Mouse (Mus musculus) lung, adult 2 months (tissue): ENCODE data around the gene Paqr9. TPM values are rescaled to one million over a fixed set of nuclear protein-coding genes. Genes with fewer than 3 reads are reported as not detected.
A peak's percentile ranks its signal among the peaks of the same experiment; 100 is the strongest.

Experiments
- DNase-seq: peaks from one replicate; pipeline ENCODE4 v3.0.0; 2022
- H3K4me1 ChIP-seq: fragments of 200-500 bp; 2 replicates; pipeline ENCODE4 v1.6.1; 2011; ENCODE audit warnings: low read length; ENCODE audit not compliant: control insufficient read depth, insufficient read depth
- H3K4me3 ChIP-seq: fragments of 200-500 bp; replicated peaks from 2 replicates; pipeline ENCODE3; 2011; ENCODE audit warnings: low read depth, mild to moderate bottlenecking, control low read depth, low read length; ENCODE audit errors: extremely low read depth
- CTCF ChIP-seq: fragments of 200-500 bp; IDR thresholded peaks from 2 replicates; pipeline ENCODE4 v1.5.1; 2011; ENCODE audit warnings: mild to moderate bottlenecking, low read length, control low read depth; ENCODE audit not compliant: insufficient read depth
- POLR2A ChIP-seq: fragments of 200-500 bp; IDR thresholded peaks from 2 replicates; pipeline ENCODE4 v1.6.1; 2011; ENCODE audit warnings: low read depth, mild to moderate bottlenecking, control low read depth, low read length, borderline replicate concordance; ENCODE audit errors: extremely low read depth
- WGBS: fragments of 180-500 bp; shearing (Covaris S2); methylation state at CpG from one replicate; pipeline ENCODE4 v1.1.7; 2018; 5-methylcytosine and 5-hydroxymethylcytosine counted together
- polyA plus RNA-seq: library from polyadenylated mRNA; depleted of rRNA; stranded (reverse); fragments of >200 nt; gene quantifications from 2 replicates; pipeline ENCODE4 v1.2.3, GENCODE M21; 2012

Paqr9 gene
- polyA plus RNA-seq, 1 experiment: 2.0 TPM

DNA sequence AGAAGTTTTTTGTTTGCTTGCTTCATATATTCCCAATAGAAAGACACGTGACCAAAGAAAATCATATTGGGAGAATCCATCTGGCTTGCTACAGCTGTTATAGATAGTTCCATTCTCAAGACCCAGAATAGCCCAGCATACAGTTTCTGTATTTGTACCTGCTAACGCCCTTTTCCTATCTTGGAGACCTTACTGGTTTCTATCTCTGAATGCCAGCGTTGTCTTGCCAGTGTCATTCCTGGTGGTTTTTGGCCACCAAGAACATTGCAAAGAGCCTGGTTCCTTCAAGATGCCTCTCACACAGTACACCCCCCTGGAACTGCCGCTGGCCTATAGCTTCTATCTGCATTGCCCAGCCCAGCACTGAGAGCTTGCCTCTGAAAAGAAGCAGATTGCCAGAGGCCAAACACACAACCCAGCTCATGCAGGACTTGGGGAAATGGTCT is 3.4 kb upstream of the Paqr9 start:
- no peak for DNase-seq
- Histone ChIP-seq H3K4me1 (no peaks in the 10 kb centered on the region), H3K4me3 (no peak overlapping the region)
- TF ChIP-seq POLR2A: no peak
- TF ChIP-seq CTCF: no peak
- WGBS: 88% methylated on average over 4 of the region's 4 CpGs

DNA sequence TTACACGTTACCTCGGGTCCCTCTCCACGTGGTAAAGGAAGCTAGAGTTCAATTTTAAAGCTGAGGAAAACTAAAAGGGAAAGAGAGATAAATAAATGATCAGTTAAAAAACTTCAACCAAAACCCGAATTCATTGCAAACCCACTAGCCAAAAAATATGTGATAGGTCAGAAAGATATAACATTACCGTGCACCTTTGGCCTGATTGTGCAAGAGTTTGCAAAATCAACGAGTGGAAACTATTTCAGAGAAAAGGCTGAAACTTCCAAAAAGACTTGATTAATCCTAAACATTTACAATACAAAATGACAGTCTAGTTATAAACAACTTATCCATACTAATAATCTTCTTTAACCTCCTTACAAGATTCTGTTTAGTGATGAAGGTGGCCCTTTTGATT is 1.7 kb upstream of the Paqr9 start:
- WGBS: 45% methylated on average over 6 of the region's 6 CpGs
- TF ChIP-seq POLR2A (no peak), CTCF (no peak)
- no peak overlapping the region for H3K4me3 ChIP-seq
- no peaks in the 10 kb centered on the region for H3K4me1 ChIP-seq
- DNase-seq: no peak

DNA sequence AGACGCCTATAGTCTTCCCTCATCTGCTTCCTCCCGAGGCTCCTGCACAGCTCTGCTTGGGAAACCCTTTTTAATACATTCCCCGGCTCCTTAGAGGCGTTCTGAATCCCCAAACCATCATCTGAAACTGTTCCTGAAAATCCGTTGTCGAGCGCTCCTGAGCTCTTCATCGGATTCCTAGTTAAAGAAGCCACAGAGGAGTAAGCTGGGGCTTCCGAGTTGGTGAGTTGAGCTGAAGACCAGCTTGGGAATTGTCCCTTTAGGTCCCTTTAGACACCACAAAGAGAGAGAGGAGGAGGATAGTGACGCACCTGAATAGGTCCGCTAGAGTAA is 765 bp upstream of the Paqr9 start:
- no peak overlapping the region for H3K4me3 ChIP-seq
- 13% methylated on average over 11 of the region's 11 CpGs for WGBS
- no peaks in the 10 kb centered on the region for H3K4me1 ChIP-seq
- TF ChIP-seq CTCF: no peak
- no peak for TF ChIP-seq POLR2A
- no peak for DNase-seq

DNA sequence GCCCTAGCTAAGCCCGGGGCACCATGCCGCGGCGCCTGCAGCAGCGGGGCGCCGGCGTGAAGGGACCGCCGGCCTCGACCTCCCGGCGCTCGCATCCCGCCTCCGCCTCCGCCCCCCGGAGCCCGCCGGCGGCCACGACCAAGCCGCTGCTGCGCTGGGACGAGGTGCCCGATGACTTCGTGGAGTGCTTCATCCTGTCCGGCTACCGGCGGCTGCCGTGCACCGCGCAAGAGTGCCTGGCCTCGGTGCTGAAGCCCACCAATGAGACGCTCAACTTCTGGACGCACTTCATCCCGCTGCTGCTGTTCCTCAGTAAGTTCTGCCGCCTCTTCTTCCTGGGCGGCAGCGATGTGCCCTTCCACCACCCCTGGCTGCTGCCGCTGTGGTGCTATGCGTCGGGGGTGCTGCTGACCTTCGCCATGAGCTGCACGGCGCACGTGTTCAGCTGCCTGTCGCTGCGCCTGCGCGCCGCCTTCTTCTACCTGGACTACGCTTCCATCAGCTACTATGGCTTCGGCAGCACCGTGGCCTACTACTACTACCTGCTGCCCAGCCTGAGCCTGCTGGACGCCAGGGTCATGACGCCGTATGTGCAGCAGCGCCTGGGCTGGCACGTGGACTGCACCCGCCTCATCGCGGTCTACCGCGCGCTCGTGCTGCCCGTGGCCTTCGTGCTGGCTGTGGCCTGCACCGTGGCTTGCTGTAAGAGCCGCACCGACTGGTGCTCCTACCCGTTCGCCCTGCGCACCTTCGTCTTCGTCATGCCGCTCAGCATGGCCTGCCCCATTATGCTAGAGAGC is 679 bp downstream of the Paqr9 start:
- WGBS: 12% methylated on average over 78 of the region's 78 CpGs
- peak; percentile 4 for DNase-seq
- no peak for TF ChIP-seq POLR2A
- no peak for TF ChIP-seq CTCF
- Histone ChIP-seq H3K4me3 (no peak overlapping the region), H3K4me1 (no peaks in the 10 kb centered on the region)

DNA sequence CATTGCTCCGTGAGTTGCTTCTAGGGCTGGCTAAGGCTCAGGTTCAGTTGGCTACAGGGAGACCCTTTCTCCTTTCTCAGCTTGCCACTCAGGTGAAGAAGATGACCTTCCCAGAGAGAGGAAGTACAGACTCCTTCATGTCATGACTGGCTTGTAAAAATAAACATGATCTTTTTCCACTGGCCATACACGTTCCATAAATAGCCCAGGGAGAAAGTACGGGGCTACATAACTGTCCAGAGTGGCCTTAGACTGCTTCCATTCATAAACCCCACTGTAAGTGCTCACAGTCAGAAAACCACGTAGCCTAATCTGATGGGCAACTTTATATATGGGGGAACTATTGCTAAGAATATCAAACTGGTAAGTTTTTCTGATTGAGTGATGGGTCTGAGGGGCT is 4.6 kb downstream of the Paqr9 start:
- no peaks in the 10 kb centered on the region for H3K4me1 ChIP-seq
- no peak overlapping the region for H3K4me3 ChIP-seq
- TF ChIP-seq POLR2A (no peak), CTCF (no peak)
- DNase-seq: no peak
- 42% methylated on average over 4 of the region's 4 CpGs for WGBS

DNA sequence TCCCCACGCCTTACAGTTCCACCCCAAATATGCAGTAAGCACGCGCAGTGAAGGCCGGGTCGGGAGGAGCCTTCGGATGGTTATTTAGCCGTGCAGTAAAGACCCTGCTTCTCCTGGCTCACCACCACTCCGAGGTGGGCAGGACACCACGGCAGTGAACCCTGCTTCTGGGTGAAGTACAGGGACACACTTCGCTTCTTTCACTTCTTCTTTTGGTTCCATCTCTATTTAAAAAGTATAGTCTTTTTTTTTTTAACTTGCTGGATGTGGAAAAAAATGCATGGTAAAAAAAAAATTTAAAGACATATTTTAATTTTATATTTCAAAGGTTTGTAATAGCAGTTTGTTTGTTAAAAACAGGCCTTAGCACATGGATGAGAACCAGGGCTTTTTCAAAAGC is 6.9 kb downstream of the Paqr9 start:
- 76% methylated on average over 10 of the region's 10 CpGs for WGBS

DNA sequence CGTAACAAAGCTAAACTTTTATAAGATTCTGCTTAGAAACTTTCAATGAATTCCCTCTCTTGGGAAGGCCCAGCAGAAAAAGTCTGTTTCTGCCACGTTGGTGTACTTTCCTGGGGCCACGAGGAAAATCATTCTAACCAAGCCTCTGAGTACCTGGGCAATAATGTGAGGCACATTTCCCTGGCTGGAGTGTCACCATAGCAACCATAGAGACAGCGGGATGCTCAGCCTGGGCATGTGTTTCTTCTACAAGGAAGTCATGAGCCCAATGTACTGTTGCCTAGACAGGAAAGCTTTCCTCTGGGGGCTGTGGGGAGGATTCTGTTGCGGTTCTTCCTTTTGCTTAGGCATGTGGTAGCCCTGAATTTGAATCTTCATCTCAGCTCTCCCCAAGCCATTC is 7.5 kb downstream of the Paqr9 start:
- TF ChIP-seq CTCF (no peak), POLR2A (no peak)
- Histone ChIP-seq H3K4me1 (no peaks in the 10 kb centered on the region), H3K4me3 (no peak overlapping the region)
- DNase-seq: no peak
- 70% methylated on average over 5 of the region's 5 CpGs for WGBS

More for the DNA sequence above, 6.9 kb downstream of the Paqr9 start:
- H3K4me1 ChIP-seq: no peaks in the 10 kb centered on the region
- H3K4me3 ChIP-seq: no peak overlapping the region
- TF ChIP-seq POLR2A (no peak), CTCF (no peak)
- DNase-seq: no peak

DNA sequence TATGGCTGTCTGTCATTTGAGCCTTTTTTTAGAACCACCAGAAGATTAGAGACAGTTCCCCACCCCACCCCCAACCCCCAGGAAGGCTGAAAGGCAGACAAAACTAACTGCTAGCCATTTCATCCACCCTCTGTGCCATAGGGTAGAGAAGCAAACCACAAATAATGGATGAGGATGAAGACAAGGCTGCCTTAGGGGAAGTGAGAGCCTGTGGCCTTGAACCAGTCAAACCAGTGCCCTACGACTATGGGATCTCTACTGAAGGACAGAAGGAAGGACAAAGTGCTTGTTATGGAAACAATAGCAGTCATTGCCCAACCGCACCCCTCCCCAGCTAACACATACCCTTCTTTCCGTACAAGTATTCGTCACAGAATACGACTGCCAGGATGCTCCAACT is 9.8 kb downstream of the Paqr9 start:
- no peak for DNase-seq
- no peak for TF ChIP-seq CTCF
- TF ChIP-seq POLR2A: no peak
- WGBS: 85% methylated on average over 5 of the region's 5 CpGs

DNA sequence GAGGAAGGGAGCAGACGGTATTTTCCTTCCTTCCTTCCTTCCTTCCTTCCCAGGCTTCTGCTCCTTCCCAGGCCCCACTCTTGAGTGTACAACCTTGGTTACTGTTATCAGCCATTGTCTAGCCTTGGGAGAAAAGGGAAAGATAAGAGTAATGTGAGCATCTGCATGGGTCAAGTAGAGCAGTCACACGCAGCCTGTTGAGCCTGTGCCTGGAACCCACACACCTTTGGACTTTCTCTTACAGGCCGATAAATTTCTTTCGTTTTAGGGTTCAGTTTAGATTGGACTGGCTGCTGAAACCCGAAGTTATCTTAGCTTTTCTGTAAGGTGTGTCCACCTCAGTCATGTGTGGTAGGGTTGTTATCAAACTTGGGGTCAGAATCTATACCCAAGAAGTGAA is 10.5 kb downstream of the Paqr9 start:
- TF ChIP-seq CTCF (no peak), POLR2A (no peak)
- WGBS: 83% methylated on average over 5 of the region's 5 CpGs
- Histone ChIP-seq H3K4me3 (no peak overlapping the region), H3K4me1 (no peaks in the 10 kb centered on the region)
- DNase-seq: no peak

More for the DNA sequence above, 9.8 kb downstream of the Paqr9 start:
- Histone ChIP-seq H3K4me3 (no peak overlapping the region), H3K4me1 (no peaks in the 10 kb centered on the region)

DNA sequence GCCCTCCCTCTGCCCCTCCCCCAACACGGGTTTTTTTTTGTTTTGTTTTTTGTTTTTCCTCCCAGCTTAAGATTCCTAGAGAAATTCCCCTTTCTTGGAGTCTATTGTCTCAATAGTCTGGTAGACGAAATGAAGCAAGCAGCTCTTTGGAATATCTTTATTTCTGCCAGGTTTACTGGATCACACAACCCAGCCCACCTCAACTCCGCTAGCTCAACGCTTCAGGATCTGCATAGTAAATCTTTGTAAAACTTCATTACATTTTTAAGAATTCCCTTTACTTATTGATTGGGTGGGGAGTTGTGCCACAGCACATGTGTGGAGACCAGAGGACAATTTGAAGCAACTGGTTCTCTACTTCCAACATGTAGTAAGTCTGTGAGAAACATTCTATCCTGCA is 11.1 kb downstream of the Paqr9 start:
- WGBS: 84% methylated on average over 4 of the region's 4 CpGs
- no peaks in the 10 kb centered on the region for H3K4me1 ChIP-seq
- H3K4me3 ChIP-seq: no peak overlapping the region
- no peak for DNase-seq
- TF ChIP-seq CTCF (no peak), POLR2A (no peak)

DNA sequence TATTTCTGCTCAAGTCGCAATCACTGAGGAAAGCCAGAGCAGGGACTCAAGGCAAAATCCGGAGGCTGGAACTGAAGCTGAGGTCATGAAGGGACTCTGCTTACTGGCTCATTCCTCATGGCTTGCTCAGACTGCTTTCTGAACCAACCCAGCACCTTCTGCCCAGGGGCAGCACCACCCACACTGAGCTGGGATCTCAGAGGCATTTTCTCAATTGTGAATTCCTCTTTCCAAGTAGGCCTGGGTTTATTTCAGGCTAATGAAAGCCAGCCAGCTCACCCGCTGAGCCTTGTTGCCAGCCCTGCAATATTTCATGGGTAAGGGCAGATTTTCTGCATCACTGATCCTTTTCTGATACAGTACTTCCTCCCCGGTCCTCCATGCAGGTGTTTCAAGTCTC is 12.0 kb downstream of the Paqr9 start:
- no peaks in the 10 kb centered on the region for H3K4me1 ChIP-seq
- no peak for DNase-seq
- no peak for TF ChIP-seq POLR2A
- H3K4me3 ChIP-seq: no peak overlapping the region
- 84% methylated on average over 4 of the region's 4 CpGs for WGBS

DNA sequence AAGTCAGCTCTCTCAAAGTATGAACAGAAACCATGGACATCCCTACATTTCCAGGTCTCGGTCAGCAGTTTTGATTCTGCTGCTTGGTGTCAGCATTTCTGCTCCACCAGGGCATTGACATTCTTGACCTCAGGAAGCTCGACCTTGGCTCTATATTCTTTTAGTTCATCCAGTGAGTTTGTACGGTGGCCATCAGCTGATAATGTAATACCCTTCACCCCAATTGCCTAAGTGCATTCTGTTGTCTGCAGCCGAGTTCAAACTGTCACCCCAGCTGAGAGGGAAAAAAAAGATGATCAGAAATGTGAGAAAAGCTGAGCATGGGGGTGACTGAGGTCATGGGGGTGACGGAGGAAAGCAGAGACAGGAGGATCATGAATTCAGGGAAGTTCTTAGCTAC is 13.1 kb downstream of the Paqr9 start:
- WGBS: 67% methylated on average over 5 of the region's 5 CpGs
- Histone ChIP-seq H3K4me3 (no peak overlapping the region), H3K4me1 (no peaks in the 10 kb centered on the region)
- DNase-seq: no peak
- TF ChIP-seq POLR2A (no peak), CTCF (no peak)
